Mouse (Mus musculus): ENCODE measurements around the gene Slc6a1.
A peak's percentile ranks its signal among the peaks of the same experiment; 100 is the strongest.

Gene Slc6a1

GRCm38 (mm10) chr6:114283278-114283770 lies 889 bp downstream of the Slc6a1 start:
- TF ChIP-seq POU5F1 (IDR thresholded peaks at IDR 0.05; ENCODE audit: borderline replicate concordance, low read length) (no peak), CTCF (conservative IDR thresholded peaks at IDR 0.05; ENCODE audit: low read length) (no peak), NANOG (IDR thresholded peaks at IDR 0.05; ENCODE audit: borderline replicate concordance, low read length) (no peak)
- peaks cover 47% of the 10 kb centered on the region for H3K4me1 ChIP-seq (replicated peaks; ENCODE audit: low read depth, low read length)
- no peaks in the 10 kb centered on the region for H3K9me3 ChIP-seq (ENCODE audit: low read length)
- H3K27me3 ChIP-seq (ENCODE audit: insufficient read depth, low read length) = peaks cover 66% of the 10 kb centered on the region
- no peaks in the 10 kb centered on the region for H3K36me3 ChIP-seq (ENCODE audit: insufficient read depth, low read length)
- peak overlapping the region; percentile 78 for H3K4me3 ChIP-seq (replicated peaks; ENCODE audit: low read length)

- peaks cover 47% of the 10 kb centered on the region for H3K4me1 ChIP-seq (replicated peaks; ENCODE audit: low read depth, low read length)
- peak overlapping the region; percentile 78 for H3K4me3 ChIP-seq (replicated peaks; ENCODE audit: low read length)
- H3K9me3 ChIP-seq (ENCODE audit: low read length) = no peaks in the 10 kb centered on the region
- H3K36me3 ChIP-seq (ENCODE audit: insufficient read depth, low read length) = no peaks in the 10 kb centered on the region
- peaks cover 68% of the 10 kb centered on the region for H3K27me3 ChIP-seq (ENCODE audit: insufficient read depth, low read length)
- TF ChIP-seq CTCF (conservative IDR thresholded peaks at IDR 0.05; ENCODE audit: low read length) (no peak), NANOG (IDR thresholded peaks at IDR 0.05; ENCODE audit: borderline replicate concordance, low read length) (peak; percentile 86), POU5F1 (IDR thresholded peaks at IDR 0.05; ENCODE audit: borderline replicate concordance, low read length) (no peak)
Measured at GRCm38 (mm10) chr6:114283927-114284703, 1.7 kb downstream of the Slc6a1 start.

GRCm38 (mm10) chr6:114285424-114285823 lies 3.0 kb downstream of the Slc6a1 start:
- 0 out of 2 replicates have a peak overlapping the region, but pooled peaks have one; percentile 23 for H3K4me3 ChIP-seq (replicated peaks; ENCODE audit: low read length)
- no peaks in the 10 kb centered on the region for H3K36me3 ChIP-seq (ENCODE audit: insufficient read depth, low read length)
- H3K27me3 ChIP-seq (ENCODE audit: insufficient read depth, low read length) = peaks cover 65% of the 10 kb centered on the region
- TF ChIP-seq NANOG (IDR thresholded peaks at IDR 0.05; ENCODE audit: borderline replicate concordance, low read length) = no peak
- no peaks in the 10 kb centered on the region for H3K9me3 ChIP-seq (ENCODE audit: low read length)
- peaks cover 47% of the 10 kb centered on the region for H3K4me1 ChIP-seq (replicated peaks; ENCODE audit: low read depth, low read length)

- H3K4me3 ChIP-seq (replicated peaks; ENCODE audit: low read length) = no peak overlapping the region
- no peak for TF ChIP-seq CTCF (conservative IDR thresholded peaks at IDR 0.05; ENCODE audit: low read length)
- no peak for TF ChIP-seq POU5F1 (IDR thresholded peaks at IDR 0.05; ENCODE audit: borderline replicate concordance, low read length)
- TF ChIP-seq NANOG (IDR thresholded peaks at IDR 0.05; ENCODE audit: borderline replicate concordance, low read length) = no peak
- H3K36me3 ChIP-seq (ENCODE audit: insufficient read depth, low read length) = no peaks in the 10 kb centered on the region
- peaks cover 30% of the 10 kb centered on the region for H3K4me1 ChIP-seq (replicated peaks; ENCODE audit: low read depth, low read length)
- H3K27me3 ChIP-seq (ENCODE audit: insufficient read depth, low read length) = peaks cover 44% of the 10 kb centered on the region
- no peaks in the 10 kb centered on the region for H3K9me3 ChIP-seq (ENCODE audit: low read length)
Measured at GRCm38 (mm10) chr6:114289106-114289505, 6.7 kb downstream of the Slc6a1 start.

- H3K27me3 ChIP-seq (ENCODE audit: insufficient read depth, low read length) = peaks cover 37% of the 10 kb centered on the region
Measured at GRCm38 (mm10) chr6:114290184-114290583, 7.7 kb downstream of the Slc6a1 start.

GRCm38 (mm10) chr6:114290929-114291328 lies 8.5 kb downstream of the Slc6a1 start:
- Histone ChIP-seq H3K9me3 (ENCODE audit: low read length) (no peaks in the 10 kb centered on the region), H3K4me3 (replicated peaks; ENCODE audit: low read length) (no peak overlapping the region), H3K36me3 (ENCODE audit: insufficient read depth, low read length) (no peaks in the 10 kb centered on the region), H3K4me1 (replicated peaks; ENCODE audit: low read depth, low read length) (peaks cover 12% of the 10 kb centered on the region), H3K27me3 (ENCODE audit: insufficient read depth, low read length) (peaks cover 32% of the 10 kb centered on the region; the same call in 1 of the 2 replicates)
- TF ChIP-seq CTCF (conservative IDR thresholded peaks at IDR 0.05; ENCODE audit: low read length) (no peak), POU5F1 (IDR thresholded peaks at IDR 0.05; ENCODE audit: borderline replicate concordance, low read length) (no peak), NANOG (IDR thresholded peaks at IDR 0.05; ENCODE audit: borderline replicate concordance, low read length) (no peak)

More at GRCm38 (mm10) chr6:114290184-114290583, 7.7 kb downstream of the Slc6a1 start:
- Histone ChIP-seq H3K36me3 (ENCODE audit: insufficient read depth, low read length) (no peaks in the 10 kb centered on the region), H3K4me1 (replicated peaks; ENCODE audit: low read depth, low read length) (peaks cover 19% of the 10 kb centered on the region), H3K4me3 (replicated peaks; ENCODE audit: low read length) (no peak overlapping the region), H3K9me3 (ENCODE audit: low read length) (no peaks in the 10 kb centered on the region)
- no peak for TF ChIP-seq POU5F1 (IDR thresholded peaks at IDR 0.05; ENCODE audit: borderline replicate concordance, low read length)
- no peak for TF ChIP-seq CTCF (conservative IDR thresholded peaks at IDR 0.05; ENCODE audit: low read length)
- TF ChIP-seq NANOG (IDR thresholded peaks at IDR 0.05; ENCODE audit: borderline replicate concordance, low read length) = no peak

- TF ChIP-seq NANOG (IDR thresholded peaks at IDR 0.05; ENCODE audit: borderline replicate concordance, low read length) (no peak), CTCF (conservative IDR thresholded peaks at IDR 0.05; ENCODE audit: low read length) (no peak), POU5F1 (IDR thresholded peaks at IDR 0.05; ENCODE audit: borderline replicate concordance, low read length) (no peak)
- Histone ChIP-seq H3K36me3 (ENCODE audit: insufficient read depth, low read length) (no peaks in the 10 kb centered on the region), H3K9me3 (ENCODE audit: low read length) (no peaks in the 10 kb centered on the region)
Measured at GRCm38 (mm10) chr6:114291396-114291795, 9.0 kb downstream of the Slc6a1 start.

GRCm38 (mm10) chr6:114293511-114293910 lies 11.1 kb downstream of the Slc6a1 start:
- no peaks in the 10 kb centered on the region for H3K36me3 ChIP-seq (ENCODE audit: insufficient read depth, low read length)
- no peak overlapping the region for H3K4me3 ChIP-seq (replicated peaks; ENCODE audit: low read length)
- TF ChIP-seq NANOG (IDR thresholded peaks at IDR 0.05; ENCODE audit: borderline replicate concordance, low read length) (no peak), POU5F1 (IDR thresholded peaks at IDR 0.05; ENCODE audit: borderline replicate concordance, low read length) (no peak)
- H3K27me3 ChIP-seq (ENCODE audit: insufficient read depth, low read length) = peaks cover 20% of the 10 kb centered on the region; the same call in 1 of the 2 replicates
- no peaks in the 10 kb centered on the region for H3K4me1 ChIP-seq (replicated peaks; ENCODE audit: low read depth, low read length)
- H3K9me3 ChIP-seq (ENCODE audit: low read length) = no peaks in the 10 kb centered on the region

More at GRCm38 (mm10) chr6:114291396-114291795, 9.0 kb downstream of the Slc6a1 start:
- H3K27me3 ChIP-seq (ENCODE audit: insufficient read depth, low read length) = peaks cover 27% of the 10 kb centered on the region; the same call in 1 of the 2 replicates
- H3K4me3 ChIP-seq (replicated peaks; ENCODE audit: low read length) = no peak overlapping the region
- peaks cover 7% of the 10 kb centered on the region; the same call in 1 of the 2 replicates for H3K4me1 ChIP-seq (replicated peaks; ENCODE audit: low read depth, low read length)
